Mouse (Mus musculus) forebrain, embryonic 14.5 days (tissue): ENCODE measurements around the gene Gm10320. TPM values are rescaled to one million over a fixed set of nuclear protein-coding genes. Genes with fewer than 3 reads are reported as not detected.
A peak's percentile ranks its signal among the peaks of the same experiment; 100 is the strongest.

Experiments used
- ATAC-seq: fragments of 200-750 bp; cut with Nextera tagmentation; 2 replicates; pipeline ENCODE4 v1.8.0; 2017; ENCODE audit warnings: mild to moderate bottlenecking, moderate library complexity
- DNase-seq: peaks from one replicate; pipeline ENCODE4 v3.0.0-alpha.2; 2015; ENCODE audit warnings: low spot score
- H3K27ac ChIP-seq: fragments of 300-500 bp; sonication (generic); 2 replicates; pipeline ENCODE4 v1.5.1; 2014; ENCODE audit warnings: low read depth, mild to moderate bottlenecking, control low read depth, low read length, moderate library complexity
- H3K27me3 ChIP-seq: fragments of 300-500 bp; sonication (generic); replicated peaks from 2 replicates; pipeline ENCODE4 v1.6.1; 2014; ENCODE audit warnings: low read length, control low read depth, mixed read lengths; ENCODE audit not compliant: control insufficient read depth, insufficient read depth
- H3K36me3 ChIP-seq: fragments of 300-500 bp; sonication (generic); 2 replicates; pipeline ENCODE4 v1.6.1; 2014; ENCODE audit warnings: low read length, control low read depth; ENCODE audit not compliant: control insufficient read depth, insufficient read depth
- H3K4me1 ChIP-seq: fragments of 300-500 bp; sonication (generic); 2 replicates; pipeline ENCODE4 v1.6.1; 2014; ENCODE audit warnings: antibody characterized with exemption, low read length, control low read depth; ENCODE audit not compliant: control insufficient read depth, insufficient read depth
- H3K4me2 ChIP-seq: fragments of 300-500 bp; sonication (generic); 2 replicates; pipeline ENCODE4 v1.6.1; 2014; ENCODE audit warnings: mild to moderate bottlenecking, control low read depth, low read length
- H3K4me3 ChIP-seq: fragments of 300-500 bp; sonication (generic); 2 replicates; pipeline ENCODE4 v1.5.1; 2014; ENCODE audit warnings: low read depth, low read length, control low read depth
- H3K9ac ChIP-seq: fragments of 300-500 bp; sonication (generic); 2 replicates; pipeline ENCODE4 v1.6.1; 2014; ENCODE audit warnings: mild to moderate bottlenecking, low read length, control low read depth, moderate library complexity
- H3K9me3 ChIP-seq: fragments of 300-500 bp; sonication (generic); replicated peaks from 2 replicates; pipeline ENCODE4 v1.6.1; 2016; ENCODE audit warnings: low read length, control low read depth, mixed read lengths; ENCODE audit not compliant: control insufficient read depth
- WGBS: fragments of 180-500 bp; shearing (Covaris S2); extraction: QIAGEN DNeasy Blood & Tissue Kit; methylation state at CpG from one replicate; pipeline ENCODE4 v1.1.7; 2014; 5-methylcytosine and 5-hydroxymethylcytosine counted together
- polyA plus RNA-seq: library from polyadenylated mRNA; unstranded; fragments of >200 nt; fragmentation: Nextera tagmentation; extraction: Ambion mirVana; gene quantifications from 2 replicates; pipeline ENCODE4 v1.2.1, GENCODE M21; 2014

Gene Gm10320
- 0.85 and 1.3 TPM in 2 replicates for polyA plus RNA-seq

GRCm38 (mm10) chr13:98491909-98492308 lies at the start of gene Gm10320:
TSS of gene Gm10320 (minus strand) at chr13:98492001.
- Histone ChIP-seq H3K27me3 (no peaks in the 10 kb centered on the region), H3K4me3 (no peak within 1 kb of the TSS), H3K27ac (no peak within 1 kb of the TSS), H3K4me1 (peaks cover under 1% of the 10 kb centered on the region), H3K9me3 (no peaks in the 10 kb centered on the region), H3K4me2 (no peak within 1 kb of the TSS), H3K36me3 (no peaks in the 10 kb centered on the region), H3K9ac (no peak within 1 kb of the TSS)
- WGBS: 93% methylated on average over 3 of the region's 3 CpGs
- DNase-seq (no peak), ATAC-seq (no peak)

DNA sequence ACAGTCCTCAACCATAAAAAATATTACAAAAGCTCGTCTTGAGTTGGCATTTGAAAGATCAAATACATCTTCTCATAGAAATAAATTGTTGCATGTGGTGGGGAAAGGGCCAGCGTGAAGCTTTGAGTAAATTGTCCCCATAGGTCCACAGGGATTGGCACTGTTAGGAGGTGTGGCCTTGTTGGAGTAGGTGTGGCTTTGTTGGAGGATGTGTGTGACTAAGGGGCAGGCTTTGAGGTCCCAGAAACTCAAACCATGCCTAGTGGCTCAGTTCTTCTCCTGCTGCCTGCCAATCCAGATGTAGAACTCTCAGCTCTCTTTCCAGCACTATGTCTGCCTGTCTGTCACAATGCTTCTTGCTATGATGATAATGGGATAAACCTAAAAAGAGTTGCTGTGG lies 49.8 kb upstream of the Gm10320 start:
- ATAC-seq (no peak), DNase-seq (no peak)
- peaks cover 14% of the 10 kb centered on the region; the same call in 1 of the 2 replicates for H3K27me3 ChIP-seq
- no peak overlapping the region for H3K4me2 ChIP-seq
- H3K4me1 ChIP-seq: peaks cover 10% of the 10 kb centered on the region; the same call in 1 of the 2 replicates
- H3K36me3 ChIP-seq: no peaks in the 10 kb centered on the region
- no peak overlapping the region for H3K27ac ChIP-seq
- WGBS: 77% methylated on average over 2 of the region's 2 CpGs
- no peaks in the 10 kb centered on the region for H3K9me3 ChIP-seq
- no peak overlapping the region for H3K9ac ChIP-seq
- H3K4me3 ChIP-seq: no peak overlapping the region

DNA sequence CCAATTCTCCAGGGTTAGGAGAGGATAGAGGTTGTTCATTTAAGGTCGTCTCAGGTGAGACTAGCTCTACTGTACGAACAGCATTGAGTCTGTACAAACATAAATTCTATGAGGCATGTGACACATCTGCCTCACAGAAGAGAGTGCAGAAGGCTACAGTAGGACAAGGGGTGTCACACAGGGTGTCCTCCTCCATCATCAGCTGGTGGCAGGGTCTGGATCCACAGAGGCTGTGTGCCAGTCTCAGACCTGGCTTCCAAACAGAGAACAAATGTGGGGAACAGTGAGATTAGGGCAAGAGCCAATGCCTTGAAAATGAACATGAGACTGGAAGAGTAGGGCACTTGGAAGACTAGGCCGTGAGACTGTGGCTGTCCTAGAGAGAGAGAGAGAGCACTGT lies 48.4 kb upstream of the Gm10320 start:
- no peaks in the 10 kb centered on the region for H3K9me3 ChIP-seq
- 96% methylated on average over 3 of the region's 3 CpGs for WGBS
- H3K27me3 ChIP-seq: peaks cover 26% of the 10 kb centered on the region
- ATAC-seq (no peak), DNase-seq (no peak)
- H3K27ac ChIP-seq: no peak overlapping the region
- no peak overlapping the region for H3K4me3 ChIP-seq
- H3K4me2 ChIP-seq: no peak overlapping the region
- peaks cover under 1% of the 10 kb centered on the region; the same call in 1 of the 2 replicates for H3K4me1 ChIP-seq
- H3K9ac ChIP-seq: no peak overlapping the region
- H3K36me3 ChIP-seq: no peaks in the 10 kb centered on the region

GRCm38 (mm10) chr13:98539311-98539710 lies 47.5 kb upstream of the Gm10320 start:
- H3K27me3 ChIP-seq: peaks cover 29% of the 10 kb centered on the region
- 80% methylated on average over 7 of the region's 7 CpGs for WGBS
- no peak overlapping the region for H3K4me3 ChIP-seq
- ATAC-seq (no peak), DNase-seq (no peak)
- no peak overlapping the region for H3K9ac ChIP-seq
- peaks cover 4% of the 10 kb centered on the region for H3K4me1 ChIP-seq
- H3K9me3 ChIP-seq: no peaks in the 10 kb centered on the region
- no peak overlapping the region for H3K27ac ChIP-seq
- no peaks in the 10 kb centered on the region for H3K36me3 ChIP-seq
- no peak overlapping the region for H3K4me2 ChIP-seq

GRCm38 (mm10) chr13:98538587-98538986 lies 46.8 kb upstream of the Gm10320 start:
- peaks cover 30% of the 10 kb centered on the region for H3K27me3 ChIP-seq
- peak; percentile 61 for DNase-seq
- ATAC-seq: peak; percentile 30; the same call in 1 of the 2 replicates

DNA sequence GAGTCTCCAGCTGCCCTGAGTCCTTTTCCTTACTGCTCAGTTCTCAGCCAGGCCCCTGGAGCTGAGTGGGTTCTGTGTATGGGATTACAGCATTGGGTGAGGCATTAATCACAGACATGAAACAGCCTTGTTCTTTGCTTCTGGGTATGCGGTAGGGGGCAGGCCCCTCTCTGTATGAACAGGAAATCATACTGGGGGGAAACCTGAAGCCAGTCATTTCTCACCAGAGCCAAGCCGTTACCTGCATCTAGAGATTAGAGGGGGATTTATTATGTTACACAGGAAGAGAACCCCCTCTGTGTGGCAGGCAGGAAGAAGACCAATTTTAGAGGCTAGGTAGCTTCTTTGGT lies 43.1 kb upstream of the Gm10320 start:
- Histone ChIP-seq H3K9ac (no peak overlapping the region), H3K27me3 (peaks cover 57% of the 10 kb centered on the region), H3K4me3 (no peak overlapping the region), H3K27ac (no peak overlapping the region), H3K4me1 (peaks cover 15% of the 10 kb centered on the region), H3K36me3 (no peaks in the 10 kb centered on the region), H3K4me2 (peak overlapping the region; percentile 39; the same call in 1 of the 2 replicates), H3K9me3 (no peaks in the 10 kb centered on the region)
- DNase-seq: no peak
- WGBS: 30% methylated on average over 2 of the region's 2 CpGs
- no peak for ATAC-seq

More at GRCm38 (mm10) chr13:98538587-98538986, 46.8 kb upstream of the Gm10320 start:
- 60% methylated on average over 5 of the region's 5 CpGs for WGBS
- H3K9me3 ChIP-seq: no peaks in the 10 kb centered on the region
- H3K4me3 ChIP-seq: no peak overlapping the region
- peaks cover 9% of the 10 kb centered on the region for H3K4me1 ChIP-seq
- H3K4me2 ChIP-seq: no peak overlapping the region
- no peak overlapping the region for H3K9ac ChIP-seq
- no peaks in the 10 kb centered on the region for H3K36me3 ChIP-seq
- no peak overlapping the region for H3K27ac ChIP-seq

- Histone ChIP-seq H3K9me3 (no peaks in the 10 kb centered on the region), H3K27me3 (peaks cover 57% of the 10 kb centered on the region), H3K36me3 (no peaks in the 10 kb centered on the region), H3K4me1 (peaks cover 15% of the 10 kb centered on the region), H3K9ac (no peak overlapping the region), H3K27ac (no peak overlapping the region), H3K4me2 (peak overlapping the region; percentile 39), H3K4me3 (no peak overlapping the region)
- DNase-seq (peak; percentile 85), ATAC-seq (peak; percentile 86)
- WGBS: 14% methylated on average over 18 of the region's 18 CpGs
Measured at GRCm38 (mm10) chr13:98534190-98534912, 42.5 kb upstream of the Gm10320 start.

- Histone ChIP-seq H3K9me3 (no peaks in the 10 kb centered on the region), H3K9ac (no peak overlapping the region), H3K4me2 (peak overlapping the region; percentile 39; the same call in 1 of the 2 replicates), H3K36me3 (no peaks in the 10 kb centered on the region), H3K27me3 (peaks cover 52% of the 10 kb centered on the region), H3K4me3 (no peak overlapping the region), H3K4me1 (peaks cover 15% of the 10 kb centered on the region), H3K27ac (no peak overlapping the region)
- DNase-seq: peak; percentile 21
- WGBS: 24% methylated on average over 9 of the region's 9 CpGs
- 0 out of 2 replicates have a peak, but pooled peaks have one; percentile 41 for ATAC-seq
Measured at GRCm38 (mm10) chr13:98533415-98533814, 41.6 kb upstream of the Gm10320 start.

DNA sequence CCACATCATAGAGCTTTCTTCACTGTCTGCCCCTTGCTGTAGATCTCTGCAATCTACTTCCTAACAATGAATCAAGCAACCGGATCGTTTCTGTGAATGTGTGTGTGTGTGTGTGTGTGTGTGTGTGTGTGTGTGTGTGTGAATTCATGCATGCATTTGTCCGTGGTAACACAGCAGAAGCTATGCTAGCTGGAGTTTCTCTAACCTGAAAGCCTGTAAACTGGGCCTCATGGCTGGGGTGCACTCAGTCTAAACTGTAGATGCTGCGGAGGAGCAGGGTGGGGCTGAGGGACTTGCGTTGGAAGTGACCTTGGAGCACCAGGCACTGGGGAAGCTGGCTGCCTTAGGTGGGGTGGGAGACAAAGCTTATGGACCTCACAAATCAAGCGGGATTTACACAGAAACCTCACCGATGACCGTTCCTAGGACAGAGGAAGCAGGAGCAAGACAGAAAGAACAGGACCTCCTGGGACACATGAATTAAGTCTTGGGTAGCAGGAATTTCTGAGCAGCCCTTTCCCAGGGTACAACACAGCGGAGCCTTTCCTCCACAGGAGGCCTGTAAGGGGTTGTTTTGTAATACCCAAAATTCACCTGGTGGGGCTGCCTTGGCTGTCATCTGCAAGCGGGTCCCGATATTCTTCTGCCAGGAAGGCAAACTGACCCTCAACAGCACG lies 41.0 kb upstream of the Gm10320 start:
- no peak for DNase-seq
- ATAC-seq: no peak
- Histone ChIP-seq H3K4me1 (peaks cover 15% of the 10 kb centered on the region), H3K36me3 (no peaks in the 10 kb centered on the region), H3K4me3 (no peak overlapping the region), H3K27ac (no peak overlapping the region), H3K4me2 (no peak overlapping the region), H3K9me3 (no peaks in the 10 kb centered on the region), H3K27me3 (peaks cover 52% of the 10 kb centered on the region), H3K9ac (no peak overlapping the region)
- 56% methylated on average over 12 of the region's 12 CpGs for WGBS
